Mouse (Mus musculus) neutrophil, adult 5-6 weeks (primary cell): Measurements from ENCODE around the gene Slc2a13. TPM values are rescaled to one million over a fixed set of nuclear protein-coding genes. Genes with fewer than 3 reads are reported as not detected.

ENCODE experiments used
- ATAC-seq: fragments of 151-379, 151-347 bp; 2 replicates; pipeline ENCODE4 v1.8.0; 2017; ENCODE audit warnings: mild to moderate bottlenecking, moderate TSS enrichment; ENCODE audit not compliant: insufficient number of reproducible peaks, poor library complexity, low FRiP score, severe bottlenecking; ENCODE audit errors: extremely low read depth
- total RNA-seq: library from RNA; stranded (forward); fragments of 200-1000 nt; gene quantifications from 2 replicates; pipeline ENCODE4 v1.2.3, GENCODE M21; 2017

Slc2a13 gene
- total RNA-seq, 1 experiment from 2014 or later, result 0.23 TPM

DNA sequence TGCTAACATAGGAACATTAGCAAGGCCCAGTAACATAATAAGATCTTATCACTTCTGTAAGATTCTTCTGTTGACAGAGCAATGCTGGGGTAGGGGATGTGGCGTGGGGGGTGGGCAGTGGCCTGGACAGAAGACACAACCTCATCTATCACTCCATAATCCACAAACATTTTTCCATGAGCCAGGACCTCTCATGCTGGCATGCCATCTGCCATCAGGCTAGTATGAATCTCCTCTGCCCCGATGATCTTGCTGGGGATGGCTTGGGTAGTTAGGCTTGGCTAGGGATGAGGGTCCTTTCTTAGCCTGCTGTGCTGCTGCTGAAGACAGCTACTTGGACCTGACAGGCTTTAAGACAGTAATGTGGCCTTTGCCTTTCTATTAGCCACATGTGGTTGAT, 190.5 kb downstream of the Slc2a13 start:
- ATAC-seq, result no peak

DNA sequence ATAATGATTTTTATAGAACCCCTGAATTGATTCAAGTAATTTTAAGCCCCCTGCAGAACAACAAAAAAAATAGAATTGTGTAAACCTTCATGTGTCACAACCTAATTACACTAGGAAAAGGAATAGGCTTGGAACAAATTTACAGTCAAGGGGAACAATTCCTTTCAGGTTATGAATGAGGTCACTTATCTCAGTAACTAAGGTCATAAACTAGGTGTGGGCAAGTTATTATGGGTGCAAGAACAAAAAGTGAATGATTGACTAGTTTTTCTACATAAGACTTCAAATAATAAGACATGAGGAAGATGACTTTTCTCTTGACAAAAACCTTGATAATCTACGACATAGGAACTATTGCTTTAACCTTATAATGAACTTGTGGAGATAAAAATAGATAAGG, 191.2 kb downstream of the Slc2a13 start:
- no peak for ATAC-seq

DNA sequence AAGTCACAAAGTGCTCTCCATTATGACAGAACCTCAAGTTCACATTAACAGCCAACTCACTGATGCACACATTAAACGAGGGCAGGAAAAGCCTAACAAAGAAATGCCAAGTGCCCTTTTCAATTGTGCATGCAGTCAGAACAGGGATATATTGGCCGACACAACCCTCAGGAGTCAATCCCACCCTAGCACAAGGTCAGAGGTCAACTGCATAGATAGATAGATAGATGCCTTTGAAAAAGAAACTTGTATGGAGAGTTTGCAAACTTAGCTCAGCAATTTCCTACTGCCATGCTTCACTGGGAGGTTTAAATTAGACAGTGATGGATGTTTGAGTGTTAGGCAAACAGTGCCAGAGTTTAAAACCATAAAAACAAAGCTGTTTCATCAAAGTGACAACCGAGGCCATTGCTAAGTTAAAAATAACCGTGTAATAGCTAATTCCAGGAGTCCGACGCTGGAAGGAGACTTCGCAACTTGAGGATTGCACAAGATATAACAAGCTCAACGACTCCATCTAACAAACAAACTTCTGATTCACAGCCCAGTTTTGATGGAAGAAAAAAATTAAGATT, 194.2 kb downstream of the Slc2a13 start:
- ATAC-seq, result no peak

DNA sequence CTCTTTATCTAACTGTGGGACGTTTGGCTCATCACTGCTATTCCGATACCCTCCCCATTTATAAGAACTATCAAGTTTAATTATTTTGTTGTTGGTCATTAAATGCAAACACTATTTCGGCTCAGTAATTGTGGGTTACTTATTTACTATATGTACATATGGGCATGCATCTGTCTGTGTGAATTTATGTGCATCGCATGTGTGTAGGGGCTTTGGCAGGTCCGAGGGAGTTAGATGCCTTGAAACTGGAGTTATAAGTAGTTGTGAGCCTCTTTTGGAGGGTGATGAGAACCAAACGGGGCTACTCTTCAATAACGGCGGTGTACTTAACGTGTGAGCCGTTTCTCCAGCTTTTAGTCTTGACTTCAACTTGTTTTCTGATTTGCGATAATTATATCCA, 195.5 kb downstream of the Slc2a13 start:
- ATAC-seq, result no peak

DNA sequence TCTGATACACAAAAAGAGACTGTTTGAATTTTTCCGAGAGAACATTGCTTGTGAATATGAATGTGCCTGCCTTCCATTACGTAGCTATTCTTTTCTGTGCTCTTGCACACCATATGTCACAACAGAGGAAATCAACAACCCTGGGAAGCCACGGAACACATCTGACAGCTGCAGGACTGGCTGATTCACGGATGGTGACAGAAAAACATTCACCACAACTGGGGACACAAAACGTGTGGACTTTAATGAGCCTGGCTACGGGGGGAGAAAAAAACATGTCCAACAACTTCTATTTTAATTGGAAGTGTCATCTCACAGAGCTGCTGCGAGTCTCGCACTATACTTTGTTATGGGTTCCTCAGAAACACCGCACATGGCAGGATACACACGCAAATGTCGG, 196.0 kb downstream of the Slc2a13 start:
- no peak for ATAC-seq

DNA sequence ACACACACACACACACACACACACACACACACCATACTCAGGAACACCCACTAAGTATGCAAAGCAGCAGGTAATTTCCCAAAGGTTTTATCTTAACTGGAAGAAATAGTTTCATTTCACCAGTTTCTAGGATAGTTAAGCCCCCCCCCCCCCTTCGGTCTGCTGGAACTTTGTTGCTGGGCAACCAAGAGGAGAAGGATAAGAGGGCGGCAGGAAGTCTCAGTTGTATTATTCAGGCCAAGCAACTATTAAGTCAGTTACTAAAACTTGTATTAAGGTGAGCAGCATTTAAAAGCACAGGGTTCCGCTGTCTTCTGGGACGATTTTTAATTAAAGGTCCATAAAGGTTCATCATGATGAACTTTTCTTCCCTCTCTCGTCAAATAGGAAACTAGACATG, 198.6 kb downstream of the Slc2a13 start:
- no peak for ATAC-seq

DNA sequence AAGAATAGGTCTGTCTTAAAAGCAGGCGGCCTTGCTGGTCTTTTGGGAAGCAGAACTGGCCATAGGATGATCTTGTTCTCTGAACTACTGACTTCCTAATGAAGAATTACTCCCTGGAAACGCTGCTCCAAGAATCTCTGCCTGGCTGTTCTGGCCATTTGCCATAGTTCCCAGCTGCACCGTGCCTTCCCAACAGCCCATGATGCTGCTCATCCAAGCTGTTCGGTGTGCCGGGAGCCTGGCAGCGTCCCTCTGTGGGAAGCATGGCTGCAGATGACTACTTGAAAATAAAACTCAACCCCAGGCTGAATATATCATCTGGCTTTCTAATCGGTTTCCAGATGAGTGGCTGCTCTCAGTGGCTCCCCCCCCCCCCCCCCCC, 199.9 kb downstream of the Slc2a13 start:
- ATAC-seq, result no peak

DNA sequence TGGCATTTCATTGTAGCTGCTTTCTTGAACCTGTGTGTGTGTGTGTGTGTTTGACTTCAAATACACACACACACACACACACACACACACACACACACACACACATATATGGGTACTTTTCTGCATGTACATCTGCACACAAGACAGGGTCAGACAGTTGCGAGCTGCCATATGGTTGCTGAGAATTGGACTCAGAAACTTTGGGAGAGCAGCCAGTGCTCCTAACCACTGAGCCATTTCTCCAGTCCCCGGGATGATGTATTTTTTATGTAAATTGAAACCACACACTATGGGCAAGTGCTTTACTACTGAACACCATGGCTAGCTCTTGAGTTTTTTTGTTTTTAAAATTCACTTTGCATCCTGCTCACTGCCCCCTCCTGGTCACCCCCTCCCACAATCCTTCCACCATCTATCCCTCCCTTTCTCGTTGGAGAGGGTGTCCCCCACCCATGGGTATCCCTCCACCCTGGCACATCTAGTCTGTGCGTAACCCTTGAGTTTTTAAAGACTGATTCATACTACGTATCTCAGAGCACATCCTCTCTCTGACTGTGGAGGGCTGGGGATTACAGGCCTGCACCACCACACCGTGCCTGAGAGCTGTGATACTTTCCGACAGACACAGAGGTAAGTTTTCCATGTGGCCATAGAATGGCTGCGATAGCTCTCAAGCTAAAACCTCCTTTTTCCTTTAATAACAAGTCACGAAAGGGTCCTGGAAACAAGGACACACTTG, 200.4 kb downstream of the Slc2a13 start:
- no peak for ATAC-seq

DNA sequence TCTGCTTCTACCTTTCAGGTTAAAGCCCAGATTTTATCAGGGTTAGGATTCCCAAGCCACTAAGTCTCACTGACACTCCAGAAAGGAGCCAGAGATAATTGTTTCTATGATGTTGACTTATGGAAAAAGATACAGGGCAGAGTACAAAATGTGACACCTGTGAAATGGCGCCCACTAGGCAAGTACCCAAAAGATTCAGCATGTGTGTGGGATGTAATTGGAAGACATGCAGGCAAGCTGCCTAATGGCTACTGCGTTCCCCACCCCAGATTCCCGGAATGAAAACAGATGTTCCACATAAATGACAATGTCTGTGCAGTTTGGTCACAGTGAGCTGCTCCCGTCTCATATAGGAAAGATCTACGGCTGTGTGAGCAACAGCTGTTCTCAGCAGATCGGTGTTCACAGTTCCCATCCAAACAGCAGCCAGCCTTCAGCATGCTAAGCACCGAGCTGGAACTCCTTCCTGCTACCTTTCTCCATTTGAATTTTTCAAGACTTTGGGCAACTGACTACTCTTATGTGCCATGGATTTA, 201.1 kb downstream of the Slc2a13 start:
- no peak for ATAC-seq

DNA sequence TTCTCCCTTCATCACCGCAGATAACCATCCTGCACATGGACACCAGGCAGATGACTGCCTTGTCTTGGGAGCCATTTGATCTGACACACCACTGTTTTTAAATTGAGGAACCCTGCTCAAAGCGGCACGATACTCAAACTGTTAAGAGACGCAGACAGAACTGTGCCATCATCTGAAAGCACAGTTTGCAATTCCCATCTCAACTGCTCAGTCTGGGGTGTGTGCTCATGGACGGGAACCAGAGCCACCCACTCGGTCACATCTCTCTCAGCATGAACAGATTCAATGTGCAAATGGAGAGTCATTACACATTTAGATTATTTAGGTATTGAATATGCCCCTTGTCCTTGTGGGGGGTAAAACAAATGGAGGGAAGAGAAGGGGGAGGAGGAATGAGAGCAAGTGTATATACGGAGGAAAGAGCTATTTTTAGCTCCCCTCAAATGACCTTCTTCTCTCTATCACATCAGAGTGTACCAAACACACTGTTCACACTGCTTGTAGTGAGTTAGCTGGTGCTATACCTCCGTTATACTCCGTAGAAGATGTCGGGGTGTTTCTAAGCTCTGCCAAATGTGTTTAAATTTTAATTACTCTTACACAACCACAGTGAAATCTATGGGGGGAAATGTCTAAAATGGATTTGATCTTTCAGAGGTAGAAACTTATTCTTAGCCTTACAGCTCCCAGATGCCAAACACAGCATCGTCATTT, 203.2 kb downstream of the Slc2a13 start:
- ATAC-seq, result no peak

DNA sequence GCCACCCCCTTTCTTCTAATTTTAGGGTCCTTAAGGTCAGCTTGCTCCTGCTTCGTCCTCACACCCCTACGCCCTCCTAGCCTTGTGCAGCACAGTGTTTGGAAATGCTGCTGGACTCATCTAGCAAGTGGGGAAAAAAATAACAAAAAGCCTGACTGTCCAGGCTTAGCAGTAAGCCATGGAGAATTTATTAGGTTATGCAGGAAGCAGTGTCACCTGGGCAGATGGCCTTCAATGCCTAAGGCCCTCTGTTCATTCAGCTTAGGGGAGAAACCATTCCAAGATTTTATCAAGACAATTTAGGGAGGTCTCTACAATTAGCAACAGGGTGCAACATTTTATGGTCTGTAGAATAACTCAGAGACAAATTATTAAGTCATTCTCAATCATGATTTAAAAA, 212.6 kb downstream of the Slc2a13 start:
- ATAC-seq, result no peak

DNA sequence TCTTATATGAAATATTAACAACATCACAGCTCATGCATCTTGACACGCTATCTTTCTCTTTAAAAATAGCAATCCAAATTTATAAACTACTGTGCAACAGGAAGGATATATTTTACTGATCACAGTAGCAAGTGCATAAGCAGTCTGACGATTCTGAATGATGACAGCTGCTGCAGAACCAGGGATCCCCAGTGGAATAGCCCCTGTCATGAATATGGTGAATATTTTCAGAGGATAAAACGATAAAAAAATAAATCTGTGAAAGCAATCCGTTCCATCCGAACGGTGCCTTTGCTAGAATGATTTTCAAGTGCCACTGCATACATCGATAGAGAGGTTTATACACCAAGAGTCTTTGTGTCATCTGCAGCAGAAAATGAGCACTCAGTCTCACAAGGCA, 222.1 kb downstream of the Slc2a13 start:
- ATAC-seq, result no peak

DNA sequence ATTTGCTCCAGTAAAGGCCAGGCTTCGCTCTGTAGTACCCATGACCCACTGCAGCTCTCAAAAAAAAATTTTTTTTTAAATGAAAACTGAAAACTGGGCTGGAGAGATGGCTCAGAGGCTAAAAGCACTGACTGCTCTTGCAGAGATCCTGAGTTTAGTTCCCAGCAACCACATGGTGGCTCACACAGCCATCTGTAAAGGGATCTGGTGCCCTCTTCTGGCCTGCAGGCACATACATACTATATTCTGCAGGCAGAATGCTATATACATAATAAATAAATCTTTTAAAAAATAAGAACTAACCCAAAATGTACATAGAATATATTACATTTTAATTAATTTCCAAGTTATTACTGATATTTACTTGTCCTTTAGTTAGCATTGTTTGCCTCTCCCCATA, 234.7 kb downstream of the Slc2a13 start:
- no peak for ATAC-seq

DNA sequence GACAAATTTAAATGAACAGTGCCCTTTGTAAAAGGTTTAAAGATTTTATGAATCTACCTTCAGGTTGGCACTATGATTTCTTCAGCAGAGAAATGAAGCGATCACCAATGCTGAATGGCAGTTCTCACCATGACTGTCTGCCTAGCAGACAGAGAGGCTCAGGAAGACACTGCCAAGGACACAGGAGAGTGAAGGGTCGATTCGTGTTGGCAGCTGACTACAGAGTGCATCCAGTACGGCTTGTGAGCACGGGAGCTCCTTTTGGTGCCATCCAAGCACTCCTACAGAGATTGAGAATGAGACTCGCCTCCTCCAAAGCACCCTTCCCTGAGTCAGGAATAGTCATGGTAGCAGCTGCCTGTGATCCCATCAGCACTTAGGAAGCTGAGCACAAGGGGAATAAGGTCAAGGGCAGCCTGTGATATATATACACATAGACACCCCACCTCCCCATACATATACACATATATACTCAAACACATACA, 238.6 kb downstream of the Slc2a13 start:
- ATAC-seq, result no peak

DNA sequence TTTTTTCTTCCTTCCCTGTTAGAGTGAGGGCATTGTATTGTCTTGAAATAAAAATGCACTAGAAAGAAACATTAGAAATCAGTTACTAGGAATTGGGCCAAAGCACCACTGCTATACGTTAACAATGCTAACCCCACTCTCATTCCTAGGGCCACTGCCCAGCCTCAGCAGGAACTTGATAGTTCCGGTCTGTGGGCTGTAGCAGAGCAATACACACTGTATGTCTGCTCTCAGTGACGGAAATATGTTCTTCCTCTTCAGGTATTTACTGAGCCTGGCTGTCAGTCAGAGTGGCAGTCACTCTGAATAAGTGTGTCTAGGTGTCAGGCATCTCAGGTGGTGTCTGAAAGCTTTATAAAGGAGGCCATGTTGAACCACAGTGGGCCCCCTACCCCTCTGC, 245.3 kb downstream of the Slc2a13 start:
- no peak for ATAC-seq

DNA sequence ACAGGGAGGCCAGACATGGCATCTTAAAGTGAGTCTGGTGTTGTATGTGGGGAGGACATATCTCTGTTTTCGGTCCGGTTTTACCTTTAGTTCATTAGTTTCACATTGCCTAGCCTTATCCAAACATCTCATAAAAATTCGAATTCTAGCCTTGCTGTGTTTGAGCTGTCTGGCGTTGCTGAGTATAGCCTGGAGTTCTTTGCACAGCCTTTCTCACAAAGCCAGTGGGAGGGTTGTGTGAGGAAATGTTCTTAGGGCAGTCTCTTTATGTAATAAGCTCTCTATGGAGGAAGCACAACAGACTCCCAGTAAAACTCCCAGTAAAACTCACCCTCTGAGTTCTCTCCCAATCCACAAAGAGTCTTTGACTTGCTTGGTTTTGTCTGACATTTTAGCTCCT, 246.0 kb downstream of the Slc2a13 start:
- no peak for ATAC-seq

DNA sequence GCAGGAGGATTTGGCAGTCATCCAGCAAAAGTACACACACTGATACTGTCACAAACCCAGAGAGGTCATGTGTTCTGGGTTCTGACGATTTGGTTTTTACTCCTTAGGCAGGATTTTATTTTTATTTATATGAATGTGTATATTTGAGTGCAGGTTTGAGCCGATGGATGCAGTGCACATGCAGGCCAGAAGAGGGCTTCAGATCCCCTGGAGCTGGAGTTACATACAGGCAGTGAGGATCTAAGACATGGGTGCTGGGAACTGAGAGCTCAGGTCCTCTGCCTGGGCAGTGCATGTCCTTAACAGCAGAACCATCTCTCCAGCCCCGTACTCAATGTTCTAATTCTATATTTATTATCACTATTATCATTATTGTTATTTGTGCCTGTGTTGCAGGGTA, 253.7 kb downstream of the Slc2a13 start:
- ATAC-seq, result no peak

DNA sequence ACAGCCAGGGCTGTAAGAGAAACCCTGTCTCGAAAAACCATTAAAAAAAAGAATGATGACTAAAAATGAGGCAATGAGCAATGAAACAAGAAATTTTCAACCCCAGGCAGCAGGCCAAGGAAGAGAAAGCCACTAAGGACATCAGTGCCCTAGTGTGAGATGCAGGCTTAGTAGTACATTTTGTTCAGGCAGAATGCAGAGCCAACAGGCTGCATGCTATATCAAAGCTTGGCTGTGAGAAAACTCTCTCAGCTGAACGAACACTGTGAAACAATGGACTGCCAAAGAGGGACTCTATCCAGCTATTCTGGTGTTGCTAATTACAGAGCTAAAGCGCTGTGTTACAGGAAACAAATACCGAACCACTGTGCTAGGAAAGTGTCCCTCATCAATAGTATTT, 256.1 kb downstream of the Slc2a13 start:
- ATAC-seq, result no peak

DNA sequence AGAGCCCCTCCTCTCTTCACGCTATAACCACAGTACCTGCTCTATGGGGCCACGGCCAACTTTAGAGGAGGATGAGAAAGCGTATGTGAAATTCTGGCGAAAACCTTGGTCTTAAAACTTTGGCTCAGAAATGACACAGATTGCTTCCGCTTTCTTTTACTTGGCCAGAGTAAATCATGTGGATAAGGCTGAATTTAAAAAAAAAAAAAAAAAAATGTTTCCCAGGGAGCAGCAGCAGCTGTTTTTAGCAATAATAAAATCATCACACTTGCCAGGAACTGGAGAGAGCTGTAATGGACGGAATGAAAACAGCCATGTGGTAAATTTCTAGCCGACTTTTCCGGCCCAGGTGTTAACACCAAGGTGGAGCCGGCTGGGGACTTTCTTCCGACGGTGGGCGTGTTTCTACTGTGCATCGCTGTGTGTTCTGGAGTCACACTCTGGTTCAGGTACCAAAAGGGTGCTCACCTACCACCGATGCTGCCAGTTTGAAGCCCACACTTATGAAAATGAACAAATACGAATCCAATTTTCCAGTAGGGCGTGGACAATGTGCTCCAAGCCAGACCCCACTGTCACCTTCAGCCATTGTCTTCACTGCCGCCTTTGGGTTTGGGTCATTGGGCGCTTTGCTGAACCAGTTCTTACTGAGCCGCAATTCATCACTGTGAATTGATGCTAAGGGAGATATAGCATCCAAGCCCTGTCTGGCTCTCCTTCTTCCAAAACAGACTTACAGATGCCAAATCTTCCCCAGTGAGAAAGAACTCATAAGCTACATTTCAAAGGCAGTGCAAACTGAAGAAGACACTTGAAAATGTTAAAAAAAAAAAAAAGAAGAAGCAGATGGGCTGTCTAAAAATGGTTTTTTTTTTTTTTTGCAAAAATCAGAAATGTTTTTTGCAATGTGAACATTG, 258.4 kb downstream of the Slc2a13 start:
- no peak for ATAC-seq
